Mouse (Mus musculus): ENCODE data around the gene Eps8. TPM values are rescaled to one million over a fixed set of nuclear protein-coding genes. Genes with fewer than 3 reads are reported as not detected.

The Eps8 gene
- polyA plus RNA-seq, 1 experiment from 2014 or later, result 27.0 TPM

GRCm38 (mm10) chr6:137608160-137608930, 46.3 kb downstream of the Eps8 start:
- Histone ChIP-seq H3K36me3 (no peaks in the 10 kb centered on the region), H3K4me1 (no peaks in the 10 kb centered on the region), H3K27ac (no peak overlapping the region), H3K27me3 (no peaks in the 10 kb centered on the region), H3K9ac (no peak overlapping the region), H3K9me3 (no peaks in the 10 kb centered on the region), H3K4me2 (no peak overlapping the region), H3K4me3 (no peak overlapping the region)
- no peak for ATAC-seq (ENCODE audit: insufficient number of reproducible peaks, low FRiP score, low TSS enrichment, low read depth)
- 92% methylated on average over 17 of the region's 17 CpGs for WGBS

GRCm38 (mm10) chr6:137606541-137606940, 48.1 kb downstream of the Eps8 start:
- Histone ChIP-seq H3K4me3 (no peak overlapping the region), H3K4me1 (no peaks in the 10 kb centered on the region), H3K4me2 (no peak overlapping the region), H3K27ac (no peak overlapping the region), H3K27me3 (no peaks in the 10 kb centered on the region), H3K9ac (no peak overlapping the region), H3K9me3 (no peaks in the 10 kb centered on the region), H3K36me3 (no peaks in the 10 kb centered on the region)
- no peak for ATAC-seq (ENCODE audit: insufficient number of reproducible peaks, low FRiP score, low TSS enrichment, low read depth)
- WGBS, result 84% methylated on average over 7 of the region's 7 CpGs

GRCm38 (mm10) chr6:137604417-137605248, 50.0 kb downstream of the Eps8 start:
- Histone ChIP-seq H3K4me3 (no peak overlapping the region), H3K9ac (no peak overlapping the region), H3K36me3 (no peaks in the 10 kb centered on the region), H3K9me3 (no peaks in the 10 kb centered on the region), H3K4me1 (no peaks in the 10 kb centered on the region), H3K27ac (no peak overlapping the region), H3K27me3 (no peaks in the 10 kb centered on the region), H3K4me2 (no peak overlapping the region)
- ATAC-seq (ENCODE audit: insufficient number of reproducible peaks, low FRiP score, low TSS enrichment, low read depth), result no peak
- WGBS, result 75% methylated on average over 4 of the region's 4 CpGs

GRCm38 (mm10) chr6:137598306-137598705, 56.4 kb downstream of the Eps8 start:
- Histone ChIP-seq H3K4me1 (no peaks in the 10 kb centered on the region), H3K9ac (no peak overlapping the region)
- 36% methylated on average over 7 of the region's 7 CpGs for WGBS

GRCm38 (mm10) chr6:137597442-137598058, 57.1 kb downstream of the Eps8 start:
- no peak overlapping the region for H3K9ac ChIP-seq
- no peak overlapping the region for H3K4me2 ChIP-seq
- no peaks in the 10 kb centered on the region for H3K36me3 ChIP-seq
- ATAC-seq (ENCODE audit: insufficient number of reproducible peaks, low FRiP score, low TSS enrichment, low read depth), result no peak
- H3K4me3 ChIP-seq, result no peak overlapping the region
- 84% methylated on average over 8 of the region's 8 CpGs for WGBS
- H3K27ac ChIP-seq, result no peak overlapping the region
- H3K9me3 ChIP-seq, result no peaks in the 10 kb centered on the region
- H3K27me3 ChIP-seq, result no peaks in the 10 kb centered on the region
- no peaks in the 10 kb centered on the region for H3K4me1 ChIP-seq

More at GRCm38 (mm10) chr6:137598306-137598705, 56.4 kb downstream of the Eps8 start:
- ATAC-seq (ENCODE audit: insufficient number of reproducible peaks, low FRiP score, low TSS enrichment, low read depth), result no peak
- Histone ChIP-seq H3K4me3 (no peak overlapping the region), H3K27me3 (no peaks in the 10 kb centered on the region), H3K9me3 (no peaks in the 10 kb centered on the region), H3K27ac (no peak overlapping the region), H3K36me3 (no peaks in the 10 kb centered on the region), H3K4me2 (no peak overlapping the region)

GRCm38 (mm10) chr6:137592582-137592981, 62.1 kb downstream of the Eps8 start:
- whole genome bisulfite sequencing, result 93% methylated on average over 10 of the region's 10 CpGs

GRCm38 (mm10) chr6:137589245-137589618, 65.4 kb downstream of the Eps8 start:
- 73% methylated on average over 3 of the region's 3 CpGs for WGBS
- no peak for ATAC-seq (ENCODE audit: insufficient number of reproducible peaks, low FRiP score, low TSS enrichment, low read depth)
- no peak overlapping the region for H3K27ac ChIP-seq
- no peak overlapping the region for H3K4me2 ChIP-seq
- H3K27me3 ChIP-seq, result no peaks in the 10 kb centered on the region
- H3K4me3 ChIP-seq, result no peak overlapping the region
- no peak overlapping the region for H3K9ac ChIP-seq
- no peaks in the 10 kb centered on the region for H3K36me3 ChIP-seq
- H3K4me1 ChIP-seq, result no peaks in the 10 kb centered on the region
- no peaks in the 10 kb centered on the region for H3K9me3 ChIP-seq

More at GRCm38 (mm10) chr6:137592582-137592981, 62.1 kb downstream of the Eps8 start:
- no peak overlapping the region for H3K4me2 ChIP-seq
- H3K27ac ChIP-seq, result no peak overlapping the region
- no peaks in the 10 kb centered on the region for H3K27me3 ChIP-seq
- no peak overlapping the region for H3K4me3 ChIP-seq
- ATAC-seq (ENCODE audit: insufficient number of reproducible peaks, low FRiP score, low TSS enrichment, low read depth), result no peak
- no peaks in the 10 kb centered on the region for H3K36me3 ChIP-seq
- no peak overlapping the region for H3K9ac ChIP-seq
- H3K4me1 ChIP-seq, result no peaks in the 10 kb centered on the region
- H3K9me3 ChIP-seq, result no peaks in the 10 kb centered on the region

- WGBS, result 77% methylated on average over 10 of the region's 10 CpGs
- H3K4me2 ChIP-seq, result no peak overlapping the region
- no peak overlapping the region for H3K27ac ChIP-seq
- no peaks in the 10 kb centered on the region for H3K4me1 ChIP-seq
- ATAC-seq (ENCODE audit: insufficient number of reproducible peaks, low FRiP score, low TSS enrichment, low read depth), result no peak
- H3K36me3 ChIP-seq, result no peaks in the 10 kb centered on the region
- no peak overlapping the region for H3K4me3 ChIP-seq
- no peaks in the 10 kb centered on the region for H3K27me3 ChIP-seq
- no peaks in the 10 kb centered on the region for H3K9me3 ChIP-seq
- H3K9ac ChIP-seq, result no peak overlapping the region
These were observed 66.0 kb downstream of the Eps8 start for GRCm38 (mm10) chr6:137588481-137589244.

GRCm38 (mm10) chr6:137587866-137588265, 66.8 kb downstream of the Eps8 start:
- Histone ChIP-seq H3K27me3 (no peaks in the 10 kb centered on the region), H3K36me3 (no peaks in the 10 kb centered on the region), H3K4me3 (no peak overlapping the region), H3K4me2 (no peak overlapping the region), H3K27ac (no peak overlapping the region), H3K9me3 (no peaks in the 10 kb centered on the region), H3K9ac (no peak overlapping the region), H3K4me1 (no peaks in the 10 kb centered on the region)
- no peak for ATAC-seq (ENCODE audit: insufficient number of reproducible peaks, low FRiP score, low TSS enrichment, low read depth)
- WGBS, result 77% methylated on average over 6 of the region's 6 CpGs

GRCm38 (mm10) chr6:137585229-137585628, 69.4 kb downstream of the Eps8 start:
- Histone ChIP-seq H3K9me3 (no peaks in the 10 kb centered on the region), H3K4me1 (no peaks in the 10 kb centered on the region), H3K27me3 (no peaks in the 10 kb centered on the region), H3K9ac (no peak overlapping the region), H3K36me3 (no peaks in the 10 kb centered on the region), H3K4me2 (no peak overlapping the region), H3K4me3 (no peak overlapping the region), H3K27ac (no peak overlapping the region)
- 60% methylated on average over 4 of the region's 4 CpGs for WGBS
- ATAC-seq (ENCODE audit: insufficient number of reproducible peaks, low FRiP score, low TSS enrichment, low read depth), result no peak

- no peak overlapping the region for H3K4me2 ChIP-seq
- no peak overlapping the region for H3K27ac ChIP-seq
- ATAC-seq (ENCODE audit: insufficient number of reproducible peaks, low FRiP score, low TSS enrichment, low read depth), result no peak
- no peaks in the 10 kb centered on the region for H3K4me1 ChIP-seq
- H3K9me3 ChIP-seq, result no peaks in the 10 kb centered on the region
- H3K4me3 ChIP-seq, result no peak overlapping the region
- H3K9ac ChIP-seq, result no peak overlapping the region
- no peaks in the 10 kb centered on the region for H3K27me3 ChIP-seq
- 86% methylated on average over 5 of the region's 5 CpGs for WGBS
- no peaks in the 10 kb centered on the region for H3K36me3 ChIP-seq
These were observed 71.6 kb downstream of the Eps8 start for GRCm38 (mm10) chr6:137583056-137583455.

Measured in limb, embryonic 15.5 days (tissue).